Mouse (Mus musculus) thymus, adult 18-20 months (tissue): Measurements from ENCODE around the gene 1700017B05Rik.
"Not testable (repeated sequence)": the region's sequence is repeated elsewhere in the genome, so short reads cannot be mapped to it uniquely, and the experiment has no call there.

ENCODE experiments used
- DNase-seq, 2 experiments: peaks; one replicate each; pipeline ENCODE4 v3.0.0; 2022; ENCODE audit warnings: mixed read lengths in 2 of 2

Gene 1700017B05Rik

GRCm38 (mm10) chr9:57244106-57244685, 18.2 kb downstream of the 1700017B05Rik start:
- no peak for DNase-seq

GRCm38 (mm10) chr9:57242916-57243315, 19.5 kb downstream of the 1700017B05Rik start:
- DNase-seq: no peak

GRCm38 (mm10) chr9:57241111-57241510, 21.3 kb downstream of the 1700017B05Rik start:
- DNase-seq: no peak

GRCm38 (mm10) chr9:57238220-57238619, 24.2 kb downstream of the 1700017B05Rik start:
- no peak for DNase-seq

GRCm38 (mm10) chr9:57237705-57238104, 24.7 kb downstream of the 1700017B05Rik start:
- DNase-seq: no peak

GRCm38 (mm10) chr9:57236256-57236655, 26.2 kb downstream of the 1700017B05Rik start, which contains the start of gene Trcg1:
Gene Trcg1, plus strand, starts transcription at chr9:57236556.
- DNase-seq: no peak

GRCm38 (mm10) chr9:57233767-57234166, 28.6 kb downstream of the 1700017B05Rik start:
- no peak for DNase-seq

- DNase-seq: no peak
Measured at GRCm38 (mm10) chr9:57233142-57233541, 29.3 kb downstream of the 1700017B05Rik start.

GRCm38 (mm10) chr9:57232341-57232940, 30.0 kb downstream of the 1700017B05Rik start:
- no peak for DNase-seq

GRCm38 (mm10) chr9:57231536-57232255, 30.7 kb downstream of the 1700017B05Rik start:
- no peak for DNase-seq

GRCm38 (mm10) chr9:57230146-57230783, 32.1 kb downstream of the 1700017B05Rik start:
- no peak for DNase-seq

- no peak for DNase-seq
Measured at GRCm38 (mm10) chr9:57229726-57230125, 32.7 kb downstream of the 1700017B05Rik start.

- DNase-seq: no peak
Measured at GRCm38 (mm10) chr9:57228186-57228585, 34.2 kb downstream of the 1700017B05Rik start.

- no peak for DNase-seq
Measured at GRCm38 (mm10) chr9:57227203-57227602, 35.2 kb downstream of the 1700017B05Rik start.

GRCm38 (mm10) chr9:57226628-57227122, 35.7 kb downstream of the 1700017B05Rik start:
- DNase-seq: not testable (repeated sequence)

GRCm38 (mm10) chr9:57225780-57226627, 36.4 kb downstream of the 1700017B05Rik start:
- DNase-seq: no peak

- DNase-seq: no peak
Measured at GRCm38 (mm10) chr9:57223341-57223740, 39.1 kb downstream of the 1700017B05Rik start.

- peak; percentile 6 to 19 for DNase-seq
Measured at GRCm38 (mm10) chr9:57220356-57220755, 42.1 kb downstream of the 1700017B05Rik start.

GRCm38 (mm10) chr9:57219511-57219910, 42.9 kb downstream of the 1700017B05Rik start:
- DNase-seq: no peak

GRCm38 (mm10) chr9:57218776-57219175, 43.6 kb downstream of the 1700017B05Rik start:
- no peak for DNase-seq

GRCm38 (mm10) chr9:57217220-57217619, 45.2 kb downstream of the 1700017B05Rik start:
- DNase-seq: no peak

- DNase-seq: no peak
Measured at GRCm38 (mm10) chr9:57214500-57214899, 47.9 kb downstream of the 1700017B05Rik start.
